Mouse (Mus musculus) forebrain, embryonic 14.5 days (tissue): ENCODE results near the gene Igfbp6. TPM values are rescaled to one million over a fixed set of nuclear protein-coding genes. Genes with fewer than 3 reads are reported as not detected.

Experiments used
- ATAC-seq: fragments of 200-750 bp; cut with Nextera tagmentation; 2 replicates; pipeline ENCODE4 v1.8.0; 2017; ENCODE audit warnings: mild to moderate bottlenecking, moderate library complexity
- DNase-seq: peaks from one replicate; pipeline ENCODE4 v3.0.0-alpha.2; 2015; ENCODE audit warnings: low spot score
- H3K27ac ChIP-seq: fragments of 300-500 bp; sonication (generic); 2 replicates; pipeline ENCODE4 v1.5.1; 2014; ENCODE audit warnings: low read depth, mild to moderate bottlenecking, control low read depth, low read length, moderate library complexity
- H3K27me3 ChIP-seq: fragments of 300-500 bp; sonication (generic); replicated peaks from 2 replicates; pipeline ENCODE4 v1.6.1; 2014; ENCODE audit warnings: low read length, control low read depth, mixed read lengths; ENCODE audit not compliant: control insufficient read depth, insufficient read depth
- H3K36me3 ChIP-seq: fragments of 300-500 bp; sonication (generic); 2 replicates; pipeline ENCODE4 v1.6.1; 2014; ENCODE audit warnings: low read length, control low read depth; ENCODE audit not compliant: control insufficient read depth, insufficient read depth
- H3K4me1 ChIP-seq: fragments of 300-500 bp; sonication (generic); 2 replicates; pipeline ENCODE4 v1.6.1; 2014; ENCODE audit warnings: antibody characterized with exemption, low read length, control low read depth; ENCODE audit not compliant: control insufficient read depth, insufficient read depth
- H3K4me2 ChIP-seq: fragments of 300-500 bp; sonication (generic); 2 replicates; pipeline ENCODE4 v1.6.1; 2014; ENCODE audit warnings: mild to moderate bottlenecking, control low read depth, low read length
- H3K4me3 ChIP-seq: fragments of 300-500 bp; sonication (generic); 2 replicates; pipeline ENCODE4 v1.5.1; 2014; ENCODE audit warnings: low read depth, low read length, control low read depth
- H3K9ac ChIP-seq: fragments of 300-500 bp; sonication (generic); 2 replicates; pipeline ENCODE4 v1.6.1; 2014; ENCODE audit warnings: mild to moderate bottlenecking, low read length, control low read depth, moderate library complexity
- H3K9me3 ChIP-seq: fragments of 300-500 bp; sonication (generic); replicated peaks from 2 replicates; pipeline ENCODE4 v1.6.1; 2016; ENCODE audit warnings: low read length, control low read depth, mixed read lengths; ENCODE audit not compliant: control insufficient read depth
- WGBS: fragments of 180-500 bp; shearing (Covaris S2); extraction: QIAGEN DNeasy Blood & Tissue Kit; methylation state at CpG from one replicate; pipeline ENCODE4 v1.1.7; 2014; 5-methylcytosine and 5-hydroxymethylcytosine counted together
- polyA plus RNA-seq: library from polyadenylated mRNA; unstranded; fragments of >200 nt; fragmentation: Nextera tagmentation; extraction: Ambion mirVana; gene quantifications from 2 replicates; pipeline ENCODE4 v1.2.1, GENCODE M21; 2014

The Igfbp6 gene
- polyA plus RNA-seq, 1 experiment from 2014 or later = 1.3 TPM

DNA sequence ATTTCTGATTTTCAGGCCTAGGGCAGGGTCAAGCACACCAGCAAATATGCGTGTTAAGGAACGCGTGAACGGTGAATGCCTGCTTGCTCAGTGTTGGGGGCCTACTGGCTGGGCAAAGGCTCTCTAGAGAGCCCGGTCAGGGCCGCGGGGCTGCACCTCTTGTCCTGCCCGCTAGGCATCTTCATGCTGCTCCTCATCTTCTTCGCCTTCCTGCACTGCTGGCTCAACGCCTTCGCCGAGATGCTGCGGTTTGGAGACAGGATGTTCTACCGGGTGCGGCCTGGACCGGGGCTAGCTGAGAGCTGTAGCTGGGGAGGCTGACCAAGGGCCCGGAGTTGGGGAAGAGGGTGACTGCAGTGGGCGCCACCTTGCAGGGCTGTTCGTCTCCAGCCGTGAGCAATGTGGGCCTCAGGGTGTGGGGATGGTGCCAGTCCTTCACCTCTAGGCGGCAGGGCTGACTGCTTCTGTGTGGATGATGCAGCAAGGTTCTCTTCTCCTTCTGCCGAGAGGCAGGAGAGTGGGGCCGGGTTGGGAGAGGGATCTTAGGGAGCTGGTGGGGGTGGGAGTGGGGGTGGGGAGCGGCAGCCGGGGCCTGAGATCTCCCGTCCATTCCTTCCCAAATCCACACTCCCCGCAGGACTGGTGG lies 16.4 kb downstream of the Igfbp6 start:
- H3K4me3 ChIP-seq = no peak overlapping the region
- DNase-seq = no peak
- H3K9ac ChIP-seq = no peak overlapping the region
- no peaks in the 10 kb centered on the region for H3K36me3 ChIP-seq
- no peak for ATAC-seq
- H3K4me2 ChIP-seq = no peak overlapping the region
- WGBS = 68% methylated on average over 25 of the region's 27 CpGs
- H3K4me1 ChIP-seq = 0 out of 2 replicates have a peak, but pooled peaks cover 2% of the 10 kb centered on the region
- no peaks in the 10 kb centered on the region for H3K9me3 ChIP-seq
- H3K27me3 ChIP-seq = no peaks in the 10 kb centered on the region
- H3K27ac ChIP-seq = no peak overlapping the region

DNA sequence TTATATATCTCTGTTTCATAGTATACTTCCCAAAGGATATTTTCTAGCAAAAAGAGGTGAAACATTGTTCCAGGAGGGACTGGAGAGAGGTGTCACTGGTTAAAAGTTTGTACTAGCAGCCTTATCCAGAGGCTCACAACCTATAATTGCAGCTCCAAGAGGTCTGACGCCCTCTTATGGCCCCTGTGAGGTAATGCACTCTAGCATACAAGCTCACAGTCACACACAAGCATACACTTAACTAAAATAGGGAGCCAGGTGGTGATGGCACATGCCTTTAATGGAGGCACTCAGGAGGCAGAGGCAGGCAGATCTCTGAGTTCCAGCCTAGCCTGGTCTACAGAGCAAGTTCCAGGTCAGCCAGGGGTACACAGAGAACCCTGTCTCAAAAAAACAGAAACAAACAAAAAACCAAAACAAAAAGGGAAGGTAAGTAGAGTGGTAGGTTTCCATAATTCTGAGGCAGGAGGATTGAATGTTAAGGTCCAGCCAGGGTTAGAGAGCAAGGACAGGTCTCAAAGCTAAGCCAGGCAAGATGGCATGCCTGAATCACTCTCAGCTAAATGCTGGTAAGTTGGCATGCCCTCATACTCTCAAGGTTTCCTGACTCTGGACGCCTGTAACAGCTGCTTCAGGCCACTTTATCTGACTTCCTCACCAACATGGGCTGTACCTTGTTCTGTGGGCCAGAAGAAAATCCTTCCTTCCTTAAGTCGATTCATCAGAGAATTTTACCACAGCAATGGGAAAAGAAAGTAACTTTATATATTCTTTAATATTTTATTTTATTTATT lies 19.9 kb downstream of the Igfbp6 start:
- 58% methylated on average over 3 of the region's 3 CpGs for WGBS
- ATAC-seq = no peak
- Histone ChIP-seq H3K27me3 (no peaks in the 10 kb centered on the region), H3K4me2 (no peak overlapping the region), H3K4me1 (no peaks in the 10 kb centered on the region), H3K9me3 (no peaks in the 10 kb centered on the region), H3K9ac (no peak overlapping the region), H3K36me3 (no peaks in the 10 kb centered on the region), H3K4me3 (no peak overlapping the region), H3K27ac (no peak overlapping the region)
- DNase-seq = no peak

DNA sequence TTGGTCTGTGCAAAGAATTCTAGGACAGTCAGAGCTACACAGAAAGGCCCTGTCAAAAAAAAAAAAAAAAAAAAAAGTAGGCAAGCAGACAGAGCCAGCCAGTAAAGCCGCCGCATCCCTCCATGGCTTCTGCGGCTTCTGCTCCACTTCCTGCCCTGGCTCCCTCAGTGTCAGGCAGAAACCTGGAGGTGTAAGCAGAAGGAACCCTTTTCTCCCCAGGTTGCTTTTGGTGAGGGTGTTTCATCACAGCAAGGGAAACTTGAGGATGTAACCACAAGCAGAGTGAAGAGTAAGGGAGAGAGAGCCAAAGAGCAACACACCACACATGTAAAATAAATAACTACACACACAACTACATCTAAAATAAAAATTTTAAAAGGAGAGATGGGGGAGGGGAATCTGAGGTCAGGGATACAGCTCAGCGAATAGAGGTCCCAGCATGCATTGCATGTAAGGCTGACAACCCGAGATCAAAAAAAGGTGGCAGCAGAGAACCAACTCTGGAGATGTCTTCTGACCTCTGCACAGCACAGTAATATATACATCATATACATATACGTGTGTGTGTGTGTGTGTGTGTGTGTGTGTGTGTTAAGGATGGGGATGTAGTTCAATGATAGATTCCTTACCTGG lies 21.4 kb downstream of the Igfbp6 start:
- no peak for DNase-seq
- no peaks in the 10 kb centered on the region for H3K9me3 ChIP-seq
- WGBS = 59% methylated on average over 6 of the region's 6 CpGs
- H3K27me3 ChIP-seq = no peaks in the 10 kb centered on the region
- H3K9ac ChIP-seq = no peak overlapping the region
- no peak overlapping the region for H3K4me2 ChIP-seq
- H3K4me3 ChIP-seq = no peak overlapping the region
- no peaks in the 10 kb centered on the region for H3K4me1 ChIP-seq
- H3K27ac ChIP-seq = no peak overlapping the region
- H3K36me3 ChIP-seq = no peaks in the 10 kb centered on the region
- ATAC-seq = no peak

DNA sequence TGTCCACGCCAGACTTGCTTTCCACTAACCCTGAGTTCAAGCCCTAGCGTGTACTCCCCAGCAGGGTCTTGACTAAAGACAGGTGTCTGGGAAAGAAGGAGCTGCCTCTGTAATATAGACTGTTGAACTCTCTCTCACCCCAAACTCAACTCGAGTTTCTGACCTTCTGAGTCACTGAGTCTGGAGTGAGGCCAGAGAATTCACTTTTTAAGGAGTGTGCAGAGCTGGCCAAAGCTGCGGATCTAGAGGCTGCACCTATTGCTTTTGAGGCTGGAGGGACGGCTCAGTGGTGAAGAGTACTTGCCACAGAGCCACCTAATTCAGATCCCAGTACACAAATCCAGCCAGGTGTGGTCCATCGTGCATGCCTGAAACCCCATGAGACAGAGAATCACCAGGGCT lies 23.5 kb downstream of the Igfbp6 start:
- H3K27ac ChIP-seq = no peak overlapping the region
- no peaks in the 10 kb centered on the region for H3K36me3 ChIP-seq
- H3K4me1 ChIP-seq = no peaks in the 10 kb centered on the region
- H3K27me3 ChIP-seq = no peaks in the 10 kb centered on the region
- no peak for DNase-seq
- ATAC-seq = no peak
- 72% methylated on average over 6 of the region's 6 CpGs for WGBS
- no peaks in the 10 kb centered on the region for H3K9me3 ChIP-seq
- no peak overlapping the region for H3K9ac ChIP-seq
- H3K4me2 ChIP-seq = no peak overlapping the region
- H3K4me3 ChIP-seq = no peak overlapping the region

DNA sequence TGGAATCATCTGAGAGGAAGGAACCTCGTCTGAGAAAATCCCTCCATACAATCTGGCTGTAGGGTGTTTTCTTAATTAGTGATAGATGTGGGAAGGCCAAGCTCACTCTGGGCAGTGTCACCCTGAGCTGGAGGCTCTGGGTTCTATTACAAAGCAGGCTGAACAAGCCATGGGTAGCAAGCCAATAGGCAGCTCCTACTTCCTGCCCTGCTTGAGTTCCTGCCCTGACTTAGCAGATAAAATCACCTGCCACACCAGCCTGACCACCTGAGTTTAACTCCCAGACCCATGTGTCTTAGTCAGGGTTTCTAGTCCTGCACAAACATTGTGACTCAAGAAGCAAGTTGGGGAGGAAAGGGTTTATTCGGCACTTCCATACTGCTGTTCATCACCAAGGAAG lies 24.9 kb downstream of the Igfbp6 start:
- H3K9me3 ChIP-seq = peaks cover under 1% of the 10 kb centered on the region; the same call in 1 of the 2 replicates
- no peak overlapping the region for H3K4me3 ChIP-seq
- ATAC-seq (no peak), DNase-seq (no peak)
- no peaks in the 10 kb centered on the region for H3K27me3 ChIP-seq
- H3K4me1 ChIP-seq = no peaks in the 10 kb centered on the region
- no peak overlapping the region for H3K4me2 ChIP-seq
- H3K27ac ChIP-seq = no peak overlapping the region
- H3K9ac ChIP-seq = no peak overlapping the region
- 63% methylated on average over 2 of the region's 2 CpGs for WGBS
- no peaks in the 10 kb centered on the region for H3K36me3 ChIP-seq

DNA sequence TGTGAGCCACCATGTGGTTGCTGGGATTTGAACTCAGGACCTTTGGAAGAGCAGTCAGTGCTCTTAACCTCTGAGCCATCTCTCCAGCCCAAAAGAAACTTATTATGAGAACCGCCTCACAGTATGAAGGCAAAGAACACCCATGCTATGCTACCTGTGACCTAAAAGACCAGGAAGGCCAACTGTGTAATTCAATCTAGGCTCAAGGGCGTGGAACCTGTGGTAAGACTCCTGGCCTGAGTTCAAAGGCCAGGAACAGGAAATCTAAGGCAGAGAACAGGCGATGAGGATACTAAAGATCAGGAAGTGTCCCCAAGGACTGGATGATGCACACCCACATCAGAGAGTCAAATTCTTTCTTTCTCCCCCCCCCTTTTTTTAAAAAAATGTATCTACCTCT lies 29.4 kb downstream of the Igfbp6 start:
- no peak overlapping the region for H3K4me2 ChIP-seq
- no peak overlapping the region for H3K27ac ChIP-seq
- WGBS = 87% methylated on average over 3 of the region's 3 CpGs
- ATAC-seq (no peak), DNase-seq (no peak)
- peaks cover 7% of the 10 kb centered on the region; the same call in 1 of the 2 replicates for H3K9me3 ChIP-seq
- no peak overlapping the region for H3K4me3 ChIP-seq
- H3K36me3 ChIP-seq = no peaks in the 10 kb centered on the region
- H3K4me1 ChIP-seq = no peaks in the 10 kb centered on the region
- H3K9ac ChIP-seq = no peak overlapping the region
- no peaks in the 10 kb centered on the region for H3K27me3 ChIP-seq

DNA sequence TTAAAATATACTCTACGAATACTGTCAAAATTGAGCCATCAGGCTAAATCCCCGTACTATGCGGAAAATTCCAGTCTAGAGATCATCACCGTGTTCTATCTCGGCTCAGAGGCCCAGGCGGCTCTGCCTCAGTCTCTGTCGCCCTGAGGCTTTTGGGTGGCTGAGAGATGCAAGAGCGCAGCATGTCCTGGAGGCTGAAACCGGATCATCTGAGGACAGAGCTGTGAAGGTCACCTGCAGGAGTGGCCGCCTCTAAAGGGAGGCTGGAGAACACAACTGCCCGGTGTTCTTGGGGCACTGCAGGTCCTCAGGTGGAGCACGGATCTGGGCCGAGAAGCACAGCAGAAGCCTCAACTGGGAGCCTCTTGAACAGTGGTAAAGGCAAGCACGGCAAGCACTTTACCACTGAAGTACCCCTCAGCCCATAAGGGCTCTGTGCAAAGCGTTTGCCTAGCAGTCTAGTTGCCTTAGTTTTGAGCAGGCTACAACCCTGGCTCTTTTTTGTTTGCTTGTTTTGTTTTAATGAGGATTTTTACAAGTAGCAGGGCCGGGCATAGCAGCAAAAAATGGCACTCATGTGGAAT lies 31.7 kb downstream of the Igfbp6 start:
- no peak for ATAC-seq
- Histone ChIP-seq H3K36me3 (no peaks in the 10 kb centered on the region), H3K9me3 (peaks cover 7% of the 10 kb centered on the region; the same call in 1 of the 2 replicates), H3K27me3 (no peaks in the 10 kb centered on the region), H3K4me2 (no peak overlapping the region), H3K9ac (no peak overlapping the region), H3K4me1 (no peaks in the 10 kb centered on the region), H3K27ac (no peak overlapping the region), H3K4me3 (no peak overlapping the region)
- 87% methylated on average over 16 of the region's 16 CpGs for WGBS
- no peak for DNase-seq

DNA sequence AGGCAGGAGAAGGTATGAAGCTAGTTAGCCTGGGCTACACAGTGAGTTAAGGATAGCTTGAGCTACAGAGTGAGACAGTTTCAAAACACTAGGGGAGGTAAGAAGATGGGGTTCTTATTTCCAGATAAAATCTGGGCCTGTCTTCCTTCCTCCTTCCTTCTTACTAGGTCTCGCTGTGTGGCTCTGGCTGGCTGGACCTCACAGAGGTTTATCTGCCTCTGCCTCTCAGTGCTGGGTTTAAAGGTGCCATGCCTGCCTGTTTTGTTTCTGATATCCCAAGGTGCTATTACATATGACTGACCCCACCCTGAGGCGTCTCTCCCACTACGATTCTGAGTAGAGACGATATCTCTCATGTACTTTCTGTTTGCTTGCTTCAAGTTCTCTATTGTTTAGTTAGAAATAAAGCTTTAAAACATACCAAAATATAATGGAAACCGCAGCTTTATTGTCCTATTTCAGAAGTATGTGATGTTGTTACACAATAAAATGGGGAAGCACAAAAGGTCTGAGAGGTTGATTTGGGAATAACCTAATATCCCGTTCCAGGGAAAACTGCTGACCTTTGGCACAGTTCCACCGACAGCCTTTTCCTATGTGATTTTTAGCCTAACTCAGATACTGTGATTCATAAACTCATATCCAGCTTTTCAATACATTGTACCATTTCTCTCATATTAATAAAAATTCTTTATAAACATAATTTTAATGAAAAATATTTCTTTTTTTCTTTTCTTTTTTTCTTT lies 32.6 kb downstream of the Igfbp6 start:
- Histone ChIP-seq H3K9me3 (peaks cover 7% of the 10 kb centered on the region; the same call in 1 of the 2 replicates), H3K36me3 (no peaks in the 10 kb centered on the region), H3K4me1 (no peaks in the 10 kb centered on the region), H3K4me3 (no peak overlapping the region), H3K9ac (no peak overlapping the region), H3K27ac (no peak overlapping the region), H3K4me2 (no peak overlapping the region), H3K27me3 (no peaks in the 10 kb centered on the region)
- DNase-seq (no peak), ATAC-seq (no peak)
- WGBS = 90% methylated on average over 7 of the region's 7 CpGs
